Mouse (Mus musculus) neutrophil, adult 5-6 weeks (primary cell): ENCODE measurements at regions not wholly inside any gene's neighbourhood (a gene's known extent, or its start where the extent isn't known, plus 50 kb on each side); places are given as distances from the start of the nearest gene placed in this dataset.

ENCODE experiments used
- ATAC-seq: fragments of 151-379, 151-347 bp; 2 replicates; pipeline ENCODE4 v1.8.0; 2017; ENCODE audit warnings: mild to moderate bottlenecking, moderate TSS enrichment; ENCODE audit not compliant: insufficient number of reproducible peaks, poor library complexity, low FRiP score, severe bottlenecking; ENCODE audit errors: extremely low read depth

GRCm38 (mm10) chr7:129689464-129689863 is 97.8 kb downstream of the Wdr11 start:
- no peak for ATAC-seq

DNA sequence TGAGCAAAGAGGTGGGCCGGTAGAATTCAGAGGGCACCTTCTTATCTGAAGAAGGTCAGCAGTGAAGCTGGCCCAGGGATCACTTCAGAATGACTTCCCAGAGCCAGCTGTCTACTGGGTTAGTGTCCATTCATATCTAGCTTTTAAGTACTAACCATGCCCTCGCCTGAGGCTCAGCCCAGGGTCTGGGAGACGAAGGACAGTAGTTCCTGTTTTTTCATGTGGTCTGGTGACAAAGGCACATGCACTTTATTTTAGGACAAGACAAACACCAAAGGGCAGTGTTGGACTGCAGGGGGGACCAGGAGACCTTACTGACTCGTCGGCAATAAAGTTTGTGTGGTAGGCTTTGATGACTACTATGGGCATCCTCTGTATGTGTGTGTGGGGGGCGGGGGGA is 99.2 kb downstream of the Wdr11 start:
- ATAC-seq, result no peak

GRCm38 (mm10) chr7:129691619-129692071 is 100.0 kb downstream of the Wdr11 start:
- no peak for ATAC-seq

DNA sequence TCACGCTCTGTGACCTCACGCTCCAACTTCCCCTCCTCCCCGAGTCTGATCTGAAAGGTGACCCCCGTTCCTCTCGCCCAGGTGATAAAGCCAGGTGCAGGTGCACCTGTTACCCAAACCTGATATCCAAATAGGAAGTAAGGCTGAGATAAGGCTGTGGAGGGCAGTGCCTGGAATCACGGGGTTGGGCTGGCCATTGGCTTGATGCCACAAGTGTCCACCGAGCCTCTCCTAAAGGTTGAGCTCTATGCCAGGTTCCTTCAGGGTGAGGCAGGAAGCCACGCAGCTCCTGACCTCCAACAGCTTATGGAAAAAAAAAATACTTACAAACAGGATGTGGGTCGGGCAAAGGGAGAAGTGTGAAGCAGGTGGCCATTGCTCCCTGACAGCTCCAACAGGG is 102.0 kb downstream of the Wdr11 start:
- no peak for ATAC-seq

- no peak for ATAC-seq
These were observed 102.5 kb downstream of the Wdr11 start for GRCm38 (mm10) chr7:129694168-129694567.

DNA sequence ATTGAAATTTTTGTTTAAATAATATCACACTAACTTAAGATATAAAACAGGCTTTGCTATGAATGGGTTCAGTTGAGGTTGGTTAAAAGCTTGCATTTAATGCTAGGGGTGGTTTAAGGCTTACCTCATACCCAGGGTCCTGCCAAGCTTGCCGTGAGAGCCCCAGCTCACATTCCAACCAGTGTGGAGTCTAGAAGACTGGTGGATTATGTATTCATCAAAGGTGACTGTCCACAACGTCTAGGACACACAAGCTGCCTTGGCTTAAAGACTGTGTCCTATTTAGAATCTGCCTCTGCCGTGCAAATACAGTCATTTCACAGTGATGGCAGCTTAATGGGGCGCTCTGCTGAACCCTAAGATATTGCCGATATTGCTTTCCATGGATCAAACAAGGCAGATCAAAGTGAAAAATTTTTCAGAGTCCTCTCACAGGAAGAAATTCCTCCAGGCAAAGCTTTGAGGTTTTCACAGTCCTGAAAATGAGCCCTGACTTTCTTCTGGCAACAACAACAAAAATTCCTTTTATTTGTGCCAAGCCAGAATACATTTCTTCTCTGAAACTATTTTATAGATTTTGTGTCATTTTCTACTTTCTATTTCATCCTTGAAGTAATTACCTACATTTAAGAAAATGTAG is 108.4 kb downstream of the Wdr11 start:
- ATAC-seq, result no peak

DNA sequence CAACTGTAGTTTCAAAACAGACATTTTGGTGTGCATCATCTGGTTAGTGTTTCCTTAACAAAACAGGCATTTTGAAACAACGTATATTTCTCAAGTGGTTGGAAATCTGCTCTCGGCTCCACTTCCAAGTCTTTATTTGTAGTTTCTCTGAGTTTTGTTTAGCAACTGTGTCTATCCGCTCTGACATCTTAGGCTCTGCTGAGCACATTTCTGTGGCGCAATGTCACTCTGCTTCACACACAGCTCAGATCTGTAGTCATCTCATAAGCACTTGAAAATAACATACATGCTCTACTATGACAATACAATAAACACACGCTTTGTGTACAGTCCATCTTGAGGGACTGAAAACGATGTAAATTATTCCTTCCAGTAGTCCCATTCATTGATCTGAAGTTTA is 135.9 kb downstream of the Wdr11 start:
- no peak for ATAC-seq

- no peak for ATAC-seq
These were observed 138.1 kb downstream of the Wdr11 start for GRCm38 (mm10) chr7:129729709-129730238.

- no peak for ATAC-seq
These were observed 139.2 kb downstream of the Wdr11 start for GRCm38 (mm10) chr7:129730785-129731352.

DNA sequence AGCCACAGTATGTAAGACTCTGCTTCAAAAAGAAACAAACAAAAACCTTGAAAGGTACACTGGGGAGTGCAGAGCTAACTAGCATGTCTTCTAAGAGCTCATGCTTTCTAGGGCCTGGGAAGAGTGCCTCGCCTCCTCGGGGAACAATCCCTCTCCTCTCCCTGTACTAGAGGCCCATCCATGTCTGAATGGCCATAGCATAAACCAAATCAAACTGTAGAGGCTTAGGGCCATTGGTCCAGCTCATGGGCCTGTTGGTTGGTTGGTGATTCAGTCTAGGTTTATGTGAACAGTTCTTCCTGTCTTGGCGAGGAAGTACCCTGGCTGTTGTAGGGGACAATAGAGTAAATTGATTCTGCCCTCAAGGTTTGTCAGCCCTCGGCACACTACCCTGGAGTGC is 151.0 kb downstream of the Wdr11 start:
- no peak for ATAC-seq

GRCm38 (mm10) chr7:129743955-129744666 is 152.4 kb downstream of the Wdr11 start:
- ATAC-seq, result no peak

DNA sequence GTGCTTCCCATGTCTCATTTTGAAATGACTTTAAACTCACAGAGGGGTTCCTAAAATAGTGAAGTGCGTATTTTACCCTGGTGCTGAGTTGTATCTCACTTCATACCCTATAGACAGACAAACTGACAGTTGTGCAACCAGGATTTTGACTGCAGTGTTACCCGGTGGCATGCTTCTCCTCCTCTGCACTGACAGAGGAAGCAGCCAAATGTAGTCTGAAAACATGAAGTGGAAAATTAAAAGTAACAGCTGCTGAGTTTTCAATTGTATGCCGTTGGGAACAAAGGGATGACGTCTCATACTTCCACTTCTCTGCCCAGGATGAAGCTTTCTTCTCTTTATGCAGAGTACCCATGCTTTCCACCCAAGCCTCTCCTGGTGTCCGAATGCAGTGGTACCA is 155.0 kb downstream of the Wdr11 start:
- ATAC-seq, result no peak

- no peak for ATAC-seq
These were observed 159.3 kb downstream of the Wdr11 start for GRCm38 (mm10) chr7:129750936-129751335.

GRCm38 (mm10) chr7:129754737-129755136 is 163.1 kb downstream of the Wdr11 start:
- no peak for ATAC-seq

DNA sequence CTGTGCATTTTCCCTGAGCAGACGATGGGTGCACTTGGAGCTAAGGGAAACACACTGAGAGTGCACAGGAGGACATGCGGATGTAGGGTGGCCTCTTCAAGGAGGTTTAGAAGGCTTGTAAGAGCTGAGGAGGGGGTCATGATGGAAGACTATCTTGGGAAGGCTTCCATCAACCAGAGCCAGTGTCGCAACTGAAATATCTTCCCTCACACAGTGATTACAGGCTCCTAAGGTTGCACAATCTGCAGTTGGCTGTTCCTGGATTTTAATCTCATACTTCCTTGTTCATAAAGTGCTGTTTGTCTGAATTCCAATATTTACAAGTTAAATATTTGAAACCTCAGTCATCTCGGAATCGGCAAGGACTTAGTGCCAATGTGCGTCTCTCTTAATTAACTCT is 164.5 kb downstream of the Wdr11 start:
- no peak for ATAC-seq

- ATAC-seq, result peak; percentile 80
These were observed 168.2 kb downstream of the Wdr11 start for GRCm38 (mm10) chr7:129759848-129760247.

DNA sequence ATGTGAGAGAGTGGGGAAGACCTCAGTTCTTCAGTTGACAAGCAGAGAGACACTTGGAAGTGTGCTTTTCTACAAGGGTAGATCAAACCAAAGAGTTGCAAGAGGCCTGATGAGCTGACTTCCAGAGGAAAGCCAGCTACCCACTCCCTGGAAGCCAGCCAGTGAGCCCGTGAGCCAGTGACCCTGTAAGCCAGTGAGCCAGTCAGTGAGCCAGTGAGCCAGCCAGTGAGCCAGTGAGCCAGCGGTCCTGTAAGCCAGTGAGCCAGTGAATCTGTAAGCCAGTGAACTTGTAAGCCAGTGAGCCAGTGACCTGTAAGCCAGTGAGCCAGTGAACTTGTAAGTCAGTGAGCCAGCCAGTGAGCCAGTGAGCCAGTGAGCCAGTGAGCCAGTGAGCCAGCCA is 168.7 kb downstream of the Wdr11 start:
- no peak for ATAC-seq

DNA sequence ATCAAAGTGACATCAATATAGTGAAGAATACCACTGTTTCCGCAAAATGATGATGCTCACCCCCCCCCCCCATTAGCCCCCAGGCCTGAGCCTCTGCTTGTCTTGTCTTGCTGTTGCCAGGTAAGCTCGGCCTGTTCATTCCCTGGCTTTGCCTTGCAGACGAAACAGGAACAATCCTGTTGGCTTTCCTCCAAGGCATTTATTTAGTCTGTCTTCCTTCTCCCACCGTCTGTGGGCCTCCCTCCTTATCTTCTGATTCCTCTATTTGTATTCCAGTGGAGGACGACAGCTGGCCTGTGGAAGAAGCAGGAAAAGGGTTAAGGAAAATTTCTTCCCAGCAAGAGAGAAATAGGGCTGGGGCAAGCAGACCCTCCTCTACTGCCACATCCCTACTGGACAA is 172.1 kb downstream of the Wdr11 start:
- no peak for ATAC-seq

DNA sequence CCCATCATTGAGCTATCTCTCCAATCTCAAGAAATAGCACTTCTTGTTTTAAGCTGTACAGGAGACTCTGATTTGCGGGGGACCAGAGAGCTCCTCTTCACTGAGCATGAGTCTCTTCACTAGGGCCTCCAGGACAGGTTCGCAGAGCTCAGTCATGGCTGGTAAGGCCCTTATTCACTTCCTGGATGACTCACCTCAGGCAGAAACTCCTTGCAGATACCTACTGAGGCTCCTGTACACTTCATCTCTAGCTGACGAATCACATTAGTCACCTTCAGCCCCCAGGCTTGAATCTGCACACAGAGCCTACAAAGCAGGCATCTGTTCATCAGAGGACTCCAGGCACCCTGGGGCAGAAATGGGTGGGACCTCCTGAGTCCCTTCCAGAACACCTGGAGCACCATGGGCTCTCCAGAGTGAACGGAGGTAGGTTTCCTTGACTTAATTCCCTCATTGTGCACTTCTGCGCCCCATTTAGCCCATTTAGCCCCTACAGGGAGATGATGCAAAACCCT is 172.8 kb downstream of the Wdr11 start:
- ATAC-seq, result no peak

GRCm38 (mm10) chr7:129765681-129766080 is 174.0 kb downstream of the Wdr11 start:
- ATAC-seq, result no peak
